Mouse (Mus musculus): ENCODE results near the gene Cops4. TPM values are rescaled to one million over a fixed set of nuclear protein-coding genes. Genes with fewer than 3 reads are reported as not detected.
A peak's percentile ranks its signal among the peaks of the same experiment; 100 is the strongest.

Gene Cops4
- total RNA-seq, 2 experiments from 2014 or later = 72.0 to 147 TPM

GRCm38 (mm10) chr5:100535826-100536225 is 17.7 kb downstream of the Cops4 start:
- ATAC-seq (replicated peaks; ENCODE audit: poor library complexity, severe bottlenecking) = no peak

DNA sequence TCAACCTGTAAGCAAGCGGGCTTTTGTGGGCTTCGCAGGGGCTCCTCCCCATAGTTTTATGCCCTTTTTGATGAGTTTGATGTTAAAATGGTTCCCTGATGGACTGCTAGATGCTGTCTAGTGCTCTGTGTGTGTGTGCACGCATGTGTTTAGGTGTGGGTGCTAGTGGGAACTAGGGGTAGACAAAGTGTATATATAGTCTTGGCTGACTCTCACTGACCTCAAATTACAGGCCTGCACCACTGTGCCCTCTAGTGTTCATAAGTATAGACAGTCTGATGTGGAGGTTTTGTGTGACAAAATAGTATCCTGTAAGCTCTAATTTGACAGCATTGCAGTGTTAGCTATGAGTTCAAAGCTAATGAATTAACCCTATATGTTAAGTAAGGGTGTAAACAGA is 18.5 kb downstream of the Cops4 start:
- ATAC-seq (replicated peaks; ENCODE audit: poor library complexity, severe bottlenecking) = peak; percentile 85

- ATAC-seq (replicated peaks; ENCODE audit: poor library complexity, severe bottlenecking) = peak; percentile 35; the same call in 1 of the 2 replicates
These were observed 28.4 kb downstream of the Cops4 start for GRCm38 (mm10) chr5:100546294-100547080.

- ATAC-seq (replicated peaks; ENCODE audit: poor library complexity, severe bottlenecking) = no peak
These were observed 30.1 kb downstream of the Cops4 start for GRCm38 (mm10) chr5:100548236-100548635.

GRCm38 (mm10) chr5:100549311-100549710 is 31.2 kb downstream of the Cops4 start:
- ATAC-seq (replicated peaks; ENCODE audit: poor library complexity, severe bottlenecking) = no peak

GRCm38 (mm10) chr5:100550151-100550550 is 32.0 kb downstream of the Cops4 start:
- peak; percentile 28 for ATAC-seq (replicated peaks; ENCODE audit: poor library complexity, severe bottlenecking)

- ATAC-seq (replicated peaks; ENCODE audit: poor library complexity, severe bottlenecking) = no peak
These were observed 33.8 kb downstream of the Cops4 start for GRCm38 (mm10) chr5:100551952-100552351.

DNA sequence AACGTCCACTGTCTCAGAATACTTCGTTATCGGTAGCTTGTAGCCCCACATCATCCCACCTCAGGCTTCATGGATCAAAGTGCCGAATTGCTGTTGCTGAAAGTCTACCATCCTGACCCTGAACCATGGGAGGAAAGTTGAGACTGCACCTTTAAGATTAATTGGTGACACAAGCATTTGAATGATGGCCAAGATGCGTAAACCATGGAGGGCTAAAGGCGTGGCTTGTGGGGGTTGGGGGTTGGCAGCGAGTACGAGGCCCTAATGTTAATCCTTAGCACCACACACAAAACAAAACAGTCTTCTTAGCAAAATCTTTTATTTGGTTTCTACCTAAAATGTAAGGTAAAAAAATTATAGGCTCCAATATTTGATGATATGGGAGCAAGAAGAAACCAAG is 35.3 kb downstream of the Cops4 start:
- ATAC-seq (replicated peaks; ENCODE audit: poor library complexity, severe bottlenecking) = no peak

- ATAC-seq (replicated peaks; ENCODE audit: poor library complexity, severe bottlenecking) = peak; percentile 69
These were observed 38.9 kb downstream of the Cops4 start for GRCm38 (mm10) chr5:100557019-100557418.

- ATAC-seq (replicated peaks; ENCODE audit: poor library complexity, severe bottlenecking) = no peak
These were observed 39.4 kb downstream of the Cops4 start for GRCm38 (mm10) chr5:100557537-100557936.

DNA sequence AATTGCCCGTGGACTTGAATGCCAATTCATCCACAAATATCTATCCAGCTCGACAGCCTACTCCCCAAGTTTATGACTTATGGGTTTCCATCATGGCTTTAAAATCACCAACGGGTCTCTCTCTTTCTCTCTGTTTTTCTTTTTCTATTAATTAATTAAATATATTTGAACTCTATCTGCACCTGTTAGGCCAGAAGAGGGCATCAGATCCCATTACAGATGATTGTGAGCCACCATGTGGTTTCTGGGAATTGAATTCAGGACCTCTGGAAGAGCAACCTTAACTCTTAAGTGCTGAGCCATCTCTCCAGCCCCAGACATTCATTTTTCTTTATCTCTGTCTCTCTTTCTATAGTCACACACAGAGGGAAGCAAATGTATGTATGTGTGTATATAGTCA is 40.7 kb downstream of the Cops4 start:
- no peak for ATAC-seq (replicated peaks; ENCODE audit: poor library complexity, severe bottlenecking)

DNA sequence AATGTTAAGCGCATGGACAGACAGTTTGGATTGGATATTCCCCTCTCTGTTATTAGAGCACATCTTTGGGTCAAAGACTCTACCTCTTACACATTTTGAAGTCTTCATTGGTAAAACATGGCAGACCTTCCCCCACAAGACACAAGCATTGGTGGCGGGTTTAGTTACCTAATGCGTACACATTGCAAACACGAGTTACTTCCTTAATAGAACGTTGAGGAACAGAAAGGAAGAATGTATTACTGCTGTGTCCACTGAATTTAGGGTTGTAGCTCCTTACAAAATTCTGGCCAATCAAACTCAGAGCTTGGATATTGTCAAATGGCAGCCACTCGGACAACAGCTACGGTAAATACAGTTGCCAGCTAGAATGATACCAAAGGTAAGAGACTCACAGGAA is 41.2 kb downstream of the Cops4 start:
- peak; percentile 71 for ATAC-seq (replicated peaks; ENCODE audit: poor library complexity, severe bottlenecking)

GRCm38 (mm10) chr5:100562702-100563101 is 44.6 kb downstream of the Cops4 start:
- ATAC-seq (replicated peaks; ENCODE audit: poor library complexity, severe bottlenecking) = no peak

DNA sequence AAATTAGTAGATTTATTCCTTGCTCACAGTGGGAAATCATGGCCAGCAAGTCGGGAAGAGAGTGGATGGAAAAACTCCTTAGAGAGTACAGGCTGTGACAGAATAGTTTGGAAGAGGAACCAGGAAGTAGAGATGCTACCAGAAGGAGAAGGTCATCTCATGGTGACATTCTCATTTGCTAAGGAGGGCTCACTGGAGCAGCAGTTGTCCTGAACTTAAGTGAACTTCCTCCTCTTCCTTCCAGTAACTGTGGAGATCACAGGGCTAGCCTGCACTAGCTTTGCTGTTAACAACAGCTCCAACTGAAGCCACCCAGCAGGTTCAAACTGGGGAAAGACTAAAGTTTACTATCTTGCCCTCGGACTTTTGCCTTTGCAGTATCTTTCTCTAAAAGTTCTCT is 48.7 kb downstream of the Cops4 start:
- ATAC-seq (replicated peaks; ENCODE audit: poor library complexity, severe bottlenecking) = peak; percentile 51

DNA sequence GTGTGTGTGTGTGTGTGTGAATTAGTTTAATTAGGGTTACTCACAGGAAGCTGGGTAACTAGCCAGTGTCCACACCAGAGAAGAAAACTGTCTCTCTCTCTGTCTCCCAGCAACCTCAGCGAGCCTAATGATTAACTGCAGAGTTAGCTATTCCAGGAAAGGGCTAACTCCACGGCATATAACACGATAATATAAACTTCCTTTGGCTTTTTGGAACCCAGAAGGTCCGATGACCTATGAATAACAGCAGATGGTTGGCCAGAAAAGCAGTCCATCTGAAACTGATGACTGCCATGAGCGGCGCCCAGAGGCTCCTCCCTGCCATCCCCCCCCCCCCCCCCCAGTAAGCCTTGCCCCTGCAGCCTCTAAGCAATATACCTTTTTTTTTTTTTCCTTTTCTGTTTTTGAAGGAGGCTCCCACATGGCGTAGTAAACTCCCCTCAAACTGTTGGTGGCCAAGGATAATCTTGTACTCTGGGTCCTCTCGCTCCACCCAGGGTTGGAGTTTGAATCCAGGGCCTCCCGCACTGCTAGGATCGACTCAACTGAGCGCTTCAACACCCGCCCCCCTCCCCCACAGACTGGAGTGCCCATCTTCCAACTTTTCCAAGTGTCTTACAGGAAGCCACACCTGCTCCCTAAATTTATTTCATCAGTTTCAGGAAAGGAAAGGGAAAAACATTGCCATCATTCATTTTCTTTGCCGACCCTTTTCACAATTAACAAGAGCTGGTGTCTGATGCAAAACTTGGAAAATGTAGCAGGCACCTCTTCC is 49.3 kb downstream of the Cops4 start:
- no peak for ATAC-seq (replicated peaks; ENCODE audit: poor library complexity, severe bottlenecking)

GRCm38 (mm10) chr5:100568177-100568576 is 50.1 kb downstream of the Cops4 start:
- ATAC-seq (replicated peaks; ENCODE audit: poor library complexity, severe bottlenecking) = no peak

GRCm38 (mm10) chr5:100568802-100569201 is 50.7 kb downstream of the Cops4 start:
- no peak for ATAC-seq (replicated peaks; ENCODE audit: poor library complexity, severe bottlenecking)

DNA sequence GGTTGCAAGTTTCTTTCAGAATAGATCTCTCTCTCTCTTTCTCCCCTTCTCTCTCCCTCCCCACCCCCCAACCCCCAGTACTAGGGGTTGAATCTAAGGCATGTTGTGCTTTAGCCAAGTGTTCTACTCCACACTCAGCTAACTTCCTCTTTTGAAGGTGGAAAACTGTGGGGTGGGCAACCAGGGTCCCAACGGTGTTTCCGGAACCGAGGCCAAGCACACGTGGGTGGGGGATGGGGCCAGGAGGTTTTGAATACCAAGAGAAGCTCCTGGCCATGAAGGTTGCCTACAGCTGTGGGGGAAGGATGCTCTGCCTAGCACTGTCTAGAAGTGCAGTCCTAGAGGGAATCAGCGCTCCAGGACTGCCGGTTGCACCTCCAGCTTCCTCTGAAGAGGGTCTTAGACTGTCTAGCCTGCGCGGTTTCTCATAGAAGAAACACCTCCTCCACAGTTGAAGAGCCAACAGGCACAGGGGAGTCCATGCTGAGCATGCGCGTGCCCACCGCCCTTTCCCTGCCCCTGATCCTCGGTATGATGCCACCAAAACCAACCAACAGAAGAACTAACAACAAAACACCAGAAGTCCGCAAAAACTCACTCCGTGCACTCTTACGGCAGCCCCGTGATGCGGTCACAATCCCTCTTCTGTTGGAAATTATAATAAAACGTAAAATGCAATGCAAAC is 51.3 kb downstream of the Cops4 start:
- ATAC-seq (replicated peaks; ENCODE audit: poor library complexity, severe bottlenecking) = peak; percentile 41

DNA sequence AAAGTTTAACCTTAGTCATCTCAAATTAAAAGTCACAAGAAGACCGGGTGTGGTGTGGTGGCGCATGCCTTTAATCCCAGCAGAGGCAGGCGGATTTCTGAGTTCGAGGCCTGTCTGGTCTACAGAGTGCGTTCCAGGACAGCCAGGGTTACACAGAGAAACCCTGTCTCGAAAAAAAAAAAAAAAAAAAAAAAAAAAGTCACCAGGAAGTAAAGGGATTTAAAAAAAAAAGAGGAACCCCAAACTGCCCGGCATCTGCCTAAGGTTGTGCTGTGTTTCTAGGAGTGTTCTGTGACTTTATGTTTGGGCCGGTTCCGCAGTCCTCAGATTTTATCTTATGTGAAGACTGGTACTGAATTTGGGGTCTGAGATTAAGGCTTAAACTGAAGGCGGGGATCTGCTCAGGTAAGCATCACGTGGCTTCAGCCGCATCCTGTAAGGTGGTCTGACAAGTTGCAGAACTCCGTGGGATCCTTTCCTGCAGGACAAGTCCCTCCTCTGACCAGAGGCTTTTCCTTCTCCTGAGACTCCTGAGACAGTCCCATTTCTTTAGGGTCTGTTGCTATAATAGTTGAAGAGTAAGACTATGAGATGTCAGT is 52.0 kb downstream of the Cops4 start:
- ATAC-seq (replicated peaks; ENCODE audit: poor library complexity, severe bottlenecking) = no peak

GRCm38 (mm10) chr5:100570716-100571115 is 52.6 kb downstream of the Cops4 start:
- ATAC-seq (replicated peaks; ENCODE audit: poor library complexity, severe bottlenecking) = no peak

- peak; percentile 65 for ATAC-seq (replicated peaks; ENCODE audit: poor library complexity, severe bottlenecking)
These were observed 54.0 kb downstream of the Cops4 start, which contains the start of gene Plac8 for GRCm38 (mm10) chr5:100572069-100572468. TSS of gene Plac8 (minus strand) at chr5:100572245.
